ENCODE assay signal across 12 mouse cellular contexts in genomic region chr12:21363195-21363594, GRCm38 (mm10).
"Had no signal": no experiment of that assay in that cellular context is flagged by ENCODE, and none has a peak within 500 bp of the region (broad histone marks: within the 10 kb centered on the region; RNA-seq: fewer than 3 reads in every experiment).

No protein-coding gene starts in this region.

- H3K4me2 ChIP-seq: intestine, embryonic 15.5 days; limb, embryonic 13.5 days; midbrain, embryonic 12.5 days; neural tube, embryonic 15.5 days had no signal

- ATAC-seq: intestine, embryonic 15.5 days had no signal

- H3K4me3 ChIP-seq: intestine, embryonic 15.5 days; limb, embryonic 13.5 days; midbrain, embryonic 12.5 days; neural tube, embryonic 15.5 days had no signal

- H3K9me3 ChIP-seq: intestine, embryonic 15.5 days; limb, embryonic 13.5 days; midbrain, embryonic 12.5 days; neural tube, embryonic 15.5 days had no signal

- H3K36me3 ChIP-seq: intestine, embryonic 15.5 days; midbrain, embryonic 12.5 days; neural tube, embryonic 15.5 days had no signal

- H3K27ac ChIP-seq: intestine, embryonic 15.5 days; limb, embryonic 13.5 days; liver, embryonic 14.5 days; midbrain, embryonic 12.5 days; neural tube, embryonic 15.5 days had no signal

- H3K4me1 ChIP-seq: intestine, embryonic 15.5 days; limb, embryonic 13.5 days; midbrain, embryonic 12.5 days; neural tube, embryonic 15.5 days had no signal

- DNase-seq: kidney, adult 18-20 months; kidney, postnatal 10 days; kidney, postnatal 4 days; left cerebral cortex, postnatal 4 days; right cerebral cortex, adult 18-20 months; thymus, adult 2 months; thymus, postnatal 25 days had no signal

- H3K27me3 ChIP-seq: intestine, embryonic 15.5 days; limb, embryonic 13.5 days; midbrain, embryonic 12.5 days; neural tube, embryonic 15.5 days had no signal

- H3K9ac ChIP-seq: intestine, embryonic 15.5 days; limb, embryonic 13.5 days; liver, embryonic 14.5 days; midbrain, embryonic 12.5 days; neural tube, embryonic 15.5 days had no signal
